Mouse (Mus musculus): ENCODE measurements at regions not wholly inside any gene's neighbourhood (a gene's known extent, or its start where the extent isn't known, plus 50 kb on each side); places are given as distances from the start of the nearest gene placed in this dataset.

- Histone ChIP-seq H3K4me1 (ENCODE audit: control insufficient read depth, insufficient read depth, low read length) (no peaks in the 10 kb centered on the region), H3K27me3 (ENCODE audit: control insufficient read depth, insufficient read depth, low read length) (no peaks in the 10 kb centered on the region), H3K79me2 (ENCODE audit: control insufficient read depth, insufficient read depth, low read length) (no peaks in the 10 kb centered on the region), H3K4me3 (ENCODE audit: insufficient read depth, low read depth, low read length) (no peak overlapping the region), H3K9ac (ENCODE audit: low read depth, low read length) (no peak overlapping the region), H3K36me3 (ENCODE audit: control insufficient read depth, insufficient read depth, low read length) (no peaks in the 10 kb centered on the region), H3K27ac (replicated peaks; ENCODE audit: insufficient read depth, low read depth, low read length) (no peak overlapping the region)
- DNase-seq (ENCODE audit: extremely low read depth, low read depth, low spot score): no peak
- TF ChIP-seq CTCF (IDR thresholded peaks at IDR 0.05; ENCODE audit: low read depth, low read length) (no peak), POLR2A (IDR thresholded peaks at IDR 0.05; ENCODE audit: extremely low read depth, insufficient read depth, low read length) (no peak)
- 71% methylated on average over 4 of the region's 4 CpGs for WGBS
Measured at GRCm38 (mm10) chr1:44957125-44957524, 354.2 kb upstream of the Col3a1 start.

GRCm38 (mm10) chr1:44987171-44987570 is 324.2 kb upstream of the Col3a1 start:
- H3K27ac ChIP-seq (replicated peaks; ENCODE audit: insufficient read depth, low read depth, low read length): no peak overlapping the region
- TF ChIP-seq POLR2A (IDR thresholded peaks at IDR 0.05; ENCODE audit: extremely low read depth, insufficient read depth, low read length) (no peak), CTCF (IDR thresholded peaks at IDR 0.05; ENCODE audit: low read depth, low read length) (no peak)
- H3K4me1 ChIP-seq (ENCODE audit: control insufficient read depth, insufficient read depth, low read length): no peaks in the 10 kb centered on the region
- H3K4me3 ChIP-seq (ENCODE audit: insufficient read depth, low read depth, low read length): no peak overlapping the region
- DNase-seq (ENCODE audit: extremely low read depth, low read depth, low spot score): no peak
- no peaks in the 10 kb centered on the region for H3K36me3 ChIP-seq (ENCODE audit: control insufficient read depth, insufficient read depth, low read length)
- 53% methylated on average over 3 of the region's 3 CpGs for WGBS
- H3K27me3 ChIP-seq (ENCODE audit: control insufficient read depth, insufficient read depth, low read length): no peaks in the 10 kb centered on the region
- no peaks in the 10 kb centered on the region for H3K79me2 ChIP-seq (ENCODE audit: control insufficient read depth, insufficient read depth, low read length)
- no peak overlapping the region for H3K9ac ChIP-seq (ENCODE audit: low read depth, low read length)

- Histone ChIP-seq H3K9ac (ENCODE audit: low read depth, low read length) (no peak overlapping the region), H3K79me2 (ENCODE audit: control insufficient read depth, insufficient read depth, low read length) (no peaks in the 10 kb centered on the region), H3K36me3 (ENCODE audit: control insufficient read depth, insufficient read depth, low read length) (no peaks in the 10 kb centered on the region), H3K27ac (replicated peaks; ENCODE audit: insufficient read depth, low read depth, low read length) (no peak overlapping the region), H3K4me1 (ENCODE audit: control insufficient read depth, insufficient read depth, low read length) (peaks cover 1% of the 10 kb centered on the region; the same call in 1 of the 2 replicates), H3K27me3 (ENCODE audit: control insufficient read depth, insufficient read depth, low read length) (no peaks in the 10 kb centered on the region), H3K4me3 (ENCODE audit: insufficient read depth, low read depth, low read length) (no peak overlapping the region)
- TF ChIP-seq CTCF (IDR thresholded peaks at IDR 0.05; ENCODE audit: low read depth, low read length): no peak
- TF ChIP-seq POLR2A (IDR thresholded peaks at IDR 0.05; ENCODE audit: extremely low read depth, insufficient read depth, low read length): no peak
- DNase-seq (ENCODE audit: extremely low read depth, low read depth, low spot score): no peak
Measured at GRCm38 (mm10) chr1:45020516-45020915, 290.8 kb upstream of the Col3a1 start.

- H3K27ac ChIP-seq (replicated peaks; ENCODE audit: insufficient read depth, low read depth, low read length): no peak overlapping the region
- DNase-seq (ENCODE audit: extremely low read depth, low read depth, low spot score): no peak
- no peaks in the 10 kb centered on the region for H3K27me3 ChIP-seq (ENCODE audit: control insufficient read depth, insufficient read depth, low read length)
- WGBS: 66% methylated on average over 2 of the region's 2 CpGs
- H3K4me1 ChIP-seq (ENCODE audit: control insufficient read depth, insufficient read depth, low read length): peaks cover 1% of the 10 kb centered on the region; the same call in 1 of the 2 replicates
- TF ChIP-seq CTCF (IDR thresholded peaks at IDR 0.05; ENCODE audit: low read depth, low read length) (no peak), POLR2A (IDR thresholded peaks at IDR 0.05; ENCODE audit: extremely low read depth, insufficient read depth, low read length) (no peak)
- H3K79me2 ChIP-seq (ENCODE audit: control insufficient read depth, insufficient read depth, low read length): no peaks in the 10 kb centered on the region
- H3K4me3 ChIP-seq (ENCODE audit: insufficient read depth, low read depth, low read length): no peak overlapping the region
- no peaks in the 10 kb centered on the region for H3K36me3 ChIP-seq (ENCODE audit: control insufficient read depth, insufficient read depth, low read length)
- H3K9ac ChIP-seq (ENCODE audit: low read depth, low read length): no peak overlapping the region
Measured at GRCm38 (mm10) chr1:45021234-45021633, 290.1 kb upstream of the Col3a1 start.

GRCm38 (mm10) chr1:45022146-45022841 is 289.0 kb upstream of the Col3a1 start:
- peak; percentile 32 for DNase-seq (ENCODE audit: extremely low read depth, low read depth, low spot score)
- Histone ChIP-seq H3K4me1 (ENCODE audit: control insufficient read depth, insufficient read depth, low read length) (peaks cover 1% of the 10 kb centered on the region; the same call in 1 of the 2 replicates), H3K9ac (ENCODE audit: low read depth, low read length) (no peak overlapping the region), H3K36me3 (ENCODE audit: control insufficient read depth, insufficient read depth, low read length) (no peaks in the 10 kb centered on the region), H3K4me3 (ENCODE audit: insufficient read depth, low read depth, low read length) (no peak overlapping the region), H3K27me3 (ENCODE audit: control insufficient read depth, insufficient read depth, low read length) (no peaks in the 10 kb centered on the region), H3K27ac (replicated peaks; ENCODE audit: insufficient read depth, low read depth, low read length) (no peak overlapping the region), H3K79me2 (ENCODE audit: control insufficient read depth, insufficient read depth, low read length) (no peaks in the 10 kb centered on the region)
- TF ChIP-seq CTCF (IDR thresholded peaks at IDR 0.05; ENCODE audit: low read depth, low read length) (no peak), POLR2A (IDR thresholded peaks at IDR 0.05; ENCODE audit: extremely low read depth, insufficient read depth, low read length) (no peak)
- 65% methylated on average over 1 of the region's 1 CpGs for WGBS

- Histone ChIP-seq H3K36me3 (ENCODE audit: control insufficient read depth, insufficient read depth, low read length) (no peaks in the 10 kb centered on the region), H3K27ac (replicated peaks; ENCODE audit: insufficient read depth, low read depth, low read length) (no peak overlapping the region), H3K4me1 (ENCODE audit: control insufficient read depth, insufficient read depth, low read length) (peaks cover 1% of the 10 kb centered on the region; the same call in 1 of the 2 replicates), H3K27me3 (ENCODE audit: control insufficient read depth, insufficient read depth, low read length) (no peaks in the 10 kb centered on the region), H3K79me2 (ENCODE audit: control insufficient read depth, insufficient read depth, low read length) (no peaks in the 10 kb centered on the region), H3K4me3 (ENCODE audit: insufficient read depth, low read depth, low read length) (no peak overlapping the region), H3K9ac (ENCODE audit: low read depth, low read length) (no peak overlapping the region)
- no peak for DNase-seq (ENCODE audit: extremely low read depth, low read depth, low spot score)
- 72% methylated on average over 3 of the region's 3 CpGs for WGBS
- no peak for TF ChIP-seq CTCF (IDR thresholded peaks at IDR 0.05; ENCODE audit: low read depth, low read length)
- TF ChIP-seq POLR2A (IDR thresholded peaks at IDR 0.05; ENCODE audit: extremely low read depth, insufficient read depth, low read length): no peak
Measured at GRCm38 (mm10) chr1:45023336-45023735, 288.0 kb upstream of the Col3a1 start.

Data from liver, adult 2 months (tissue).